Mouse (Mus musculus) heart, postnatal 0 days (tissue): ENCODE measurements at regions not wholly inside any gene's neighbourhood (a gene's known extent, or its start where the extent isn't known, plus 50 kb on each side); places are given as distances from the start of the nearest gene placed in this dataset.

Source experiments
- CTCF ChIP-seq: IDR thresholded peaks from 2 replicates; pipeline ENCODE4 v1.5.1; 2016; ENCODE audit warnings: antibody characterized with exemption, control low read depth, low read depth
- EP300 ChIP-seq: IDR thresholded peaks from 2 replicates; pipeline ENCODE4 v1.6.1; 2016; ENCODE audit warnings: antibody characterized with exemption, low read depth

GRCm38 (mm10) chr19:28095620-28096019 lies 84.7 kb upstream of the Rfx3 start:
- no peak for TF ChIP-seq CTCF
- no peak for TF ChIP-seq EP300
